Mouse (Mus musculus) liver, embryonic 12.5 days (tissue): ENCODE data around the gene Cdk8. TPM values are rescaled to one million over a fixed set of nuclear protein-coding genes. Genes with fewer than 3 reads are reported as not detected.
A peak's percentile ranks its signal among the peaks of the same experiment; 100 is the strongest.
"Not testable (repeated sequence)": the region's sequence is repeated elsewhere in the genome, so short reads cannot be mapped to it uniquely, and the experiment has no call there.

Experiments
- ATAC-seq: fragments of 200-750 bp; cut with Nextera tagmentation; 2 replicates; pipeline ENCODE4 v1.8.0; 2017; ENCODE audit warnings: moderate number of reproducible peaks, mild to moderate bottlenecking, moderate library complexity
- H3K27ac ChIP-seq: fragments of 300-500 bp; sonication (generic); 2 replicates; pipeline ENCODE4 v1.5.1; 2016; ENCODE audit warnings: mild to moderate bottlenecking
- H3K27me3 ChIP-seq: fragments of 300-500 bp; sonication (generic); replicated peaks from 2 replicates; pipeline ENCODE4 v1.6.1; 2016; ENCODE audit warnings: mild to moderate bottlenecking, moderate library complexity
- H3K36me3 ChIP-seq: fragments of 300-500 bp; sonication (generic); 2 replicates; pipeline ENCODE4 v1.6.1; 2016; ENCODE audit warnings: mild to moderate bottlenecking, moderate library complexity
- H3K4me1 ChIP-seq: fragments of 300-500 bp; sonication (generic); 2 replicates; pipeline ENCODE4 v1.6.1; 2016
- H3K4me2 ChIP-seq: fragments of 300-500 bp; sonication (generic); 2 replicates; pipeline ENCODE4 v1.6.1; 2016; ENCODE audit warnings: mild to moderate bottlenecking, moderate library complexity
- H3K4me3 ChIP-seq: fragments of 300-500 bp; sonication (generic); 2 replicates; pipeline ENCODE4 v1.5.1; 2016; ENCODE audit warnings: mild to moderate bottlenecking, moderate library complexity
- H3K9ac ChIP-seq: fragments of 300-500 bp; sonication (generic); 2 replicates; pipeline ENCODE4 v1.6.1; 2016; ENCODE audit warnings: mild to moderate bottlenecking, moderate library complexity
- H3K9me3 ChIP-seq: fragments of 300-500 bp; sonication (generic); replicated peaks from 2 replicates; pipeline ENCODE4 v1.6.1; 2016; ENCODE audit warnings: mild to moderate bottlenecking, moderate library complexity
- WGBS: fragments of 180-500 bp; shearing (Covaris S2); methylation state at CpG from one replicate; pipeline ENCODE4 v1.1.7; 2016; ENCODE audit not compliant: insufficient replicate concordance; 5-methylcytosine and 5-hydroxymethylcytosine counted together
- polyA plus RNA-seq: library from polyadenylated mRNA; unstranded; fragments of >200 nt; fragmentation: Nextera tagmentation; extraction: Ambion mirVana; gene quantifications from 2 replicates; pipeline ENCODE4 v1.2.1, GENCODE M21; 2016

Cdk8 gene
- polyA plus RNA-seq, result 30.7 and 32.5 TPM in 2 replicates

DNA sequence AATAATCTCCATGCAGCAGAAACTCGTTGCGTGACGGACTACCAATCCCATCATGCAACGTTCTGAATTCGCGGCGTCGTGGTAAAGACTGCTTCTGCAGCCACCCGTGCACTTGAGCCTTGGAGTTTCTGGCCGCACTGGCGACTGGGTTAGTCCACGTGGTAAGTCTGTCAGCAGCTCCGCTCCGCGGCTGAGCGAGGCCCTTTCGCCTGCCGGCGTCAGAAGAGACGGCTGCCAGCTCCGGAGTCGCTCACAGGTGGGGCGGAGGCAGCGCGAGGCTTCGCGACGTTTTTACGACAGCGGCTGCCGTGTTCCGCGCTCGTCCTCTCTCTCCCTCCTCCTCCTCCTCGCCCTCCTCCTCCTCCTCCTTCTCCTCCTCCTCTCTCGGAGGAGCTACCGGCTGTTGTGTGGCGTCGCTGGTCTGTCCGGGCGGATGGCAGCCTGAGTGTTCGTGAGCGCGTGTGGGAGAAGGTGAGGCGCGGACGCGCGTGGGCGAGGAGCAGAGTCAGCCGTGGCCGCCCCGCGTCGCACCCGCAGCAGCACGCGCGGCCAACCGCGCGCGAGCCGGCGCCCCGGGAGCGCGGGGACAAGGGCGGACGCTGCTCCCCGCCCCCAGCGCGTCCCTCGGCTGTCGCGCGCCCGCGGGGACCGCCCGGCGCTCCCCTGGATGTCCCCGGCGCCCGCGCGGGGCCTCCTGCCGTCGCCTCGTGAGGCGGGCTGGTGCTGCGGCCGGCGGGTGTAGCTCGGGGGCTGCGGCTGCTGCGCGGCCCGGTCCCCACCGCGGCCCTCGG, at the start of gene Cdk8:
Gene Cdk8, plus strand, starts transcription at position 367 of the 791 bp plus-strand sequence.
- Histone ChIP-seq H3K4me2 (peak within 1 kb of the TSS; percentile 79), H3K36me3 (peaks cover 7% of the 10 kb centered on the region; the same call in 1 of the 2 replicates), H3K4me1 (peaks cover 44% of the 10 kb centered on the region), H3K4me3 (peak within 1 kb of the TSS; percentile 79), H3K9me3 (no peaks in the 10 kb centered on the region), H3K9ac (peak within 1 kb of the TSS; percentile 88), H3K27me3 (no peaks in the 10 kb centered on the region), H3K27ac (peak within 1 kb of the TSS; percentile 99)
- peak; percentile 89 for ATAC-seq
- WGBS, result under 1% methylated on average over 93 of the region's 102 CpGs

DNA sequence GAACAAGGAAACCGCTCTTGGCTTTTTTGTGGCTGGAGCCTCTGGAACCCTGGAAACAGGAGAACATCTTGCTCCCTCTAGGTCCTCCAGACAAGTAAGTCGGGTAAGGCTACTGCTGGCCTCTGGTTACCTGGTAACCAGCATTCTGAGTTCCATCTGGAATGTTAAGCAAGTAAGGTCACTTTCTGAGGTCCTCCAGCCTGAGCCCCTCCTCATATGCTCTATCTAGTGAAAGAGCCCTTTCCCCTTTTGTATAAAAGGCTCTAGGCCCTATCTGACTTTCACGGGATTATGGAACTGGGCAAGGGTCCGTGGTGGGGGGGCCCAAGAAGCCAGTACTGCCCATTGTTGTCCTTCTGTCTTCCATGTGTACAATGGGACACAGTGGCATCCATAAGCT, 45.8 kb upstream of the Cdk8 start, which contains the start of gene 1700001J03Rik:
Gene 1700001J03Rik, minus strand, starts transcription at position 101 of the 400 bp plus-strand sequence.
- not testable (repeated sequence) for H3K4me2 ChIP-seq, H3K27me3 ChIP-seq, ATAC-seq, H3K9ac ChIP-seq, H3K27ac ChIP-seq, H3K4me1 ChIP-seq, H3K4me3 ChIP-seq, H3K9me3 ChIP-seq, H3K36me3 ChIP-seq
- 62% methylated on average over 4 of the region's 4 CpGs for WGBS

DNA sequence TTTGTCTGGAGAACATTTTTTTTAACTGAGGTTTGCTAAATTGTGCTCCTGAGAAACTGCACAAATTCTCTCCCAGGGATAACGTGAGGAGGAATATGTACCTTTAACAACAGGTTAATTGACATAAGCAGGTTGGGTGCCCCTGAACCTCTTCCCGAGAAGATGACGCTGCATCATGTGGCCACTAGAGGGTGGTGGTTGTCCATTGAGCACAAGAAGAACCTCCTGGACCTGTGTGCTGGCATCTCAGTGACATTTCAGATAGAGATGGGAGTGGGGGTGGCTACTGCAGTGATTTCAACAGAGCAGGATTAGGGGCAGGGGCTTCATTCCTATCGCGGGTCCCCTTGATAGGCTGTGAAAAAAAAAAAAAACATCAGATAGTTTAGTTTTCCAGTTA, 43.6 kb upstream of the Cdk8 start:
- H3K27ac ChIP-seq, ATAC-seq, H3K36me3 ChIP-seq, H3K9ac ChIP-seq, H3K9me3 ChIP-seq, H3K4me2 ChIP-seq, H3K27me3 ChIP-seq, H3K4me3 ChIP-seq, H3K4me1 ChIP-seq: not testable (repeated sequence)
- WGBS, result 10% methylated on average over 5 of the region's 5 CpGs

DNA sequence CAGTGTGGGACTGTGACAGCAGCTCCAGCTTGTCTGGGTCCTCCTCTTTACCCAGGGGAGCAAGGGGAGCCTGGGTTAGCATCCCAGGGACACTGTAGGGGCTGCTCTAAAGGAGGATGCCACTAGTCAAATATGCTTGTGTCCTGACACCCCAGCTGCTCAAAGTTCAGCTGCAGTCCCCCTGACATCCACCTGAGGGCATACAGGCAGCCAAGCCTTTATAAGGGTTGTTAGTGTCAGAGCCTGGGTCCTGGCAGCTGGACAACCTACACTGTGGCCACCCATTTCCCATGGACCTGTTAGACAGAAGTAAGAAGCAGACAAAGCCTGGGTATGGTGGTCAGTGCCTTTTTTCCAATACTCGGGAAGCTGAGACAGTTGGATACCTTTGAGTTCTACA, 42.9 kb upstream of the Cdk8 start:
- Histone ChIP-seq H3K9me3 (no peaks in the 10 kb centered on the region), H3K4me3 (no peak overlapping the region), H3K9ac (no peak overlapping the region), H3K27me3 (no peaks in the 10 kb centered on the region), H3K36me3 (no peaks in the 10 kb centered on the region), H3K27ac (no peak overlapping the region), H3K4me2 (no peak overlapping the region), H3K4me1 (no peaks in the 10 kb centered on the region)
- 52% methylated on average over 1 of the region's 1 CpGs for WGBS
- ATAC-seq, result no peak

DNA sequence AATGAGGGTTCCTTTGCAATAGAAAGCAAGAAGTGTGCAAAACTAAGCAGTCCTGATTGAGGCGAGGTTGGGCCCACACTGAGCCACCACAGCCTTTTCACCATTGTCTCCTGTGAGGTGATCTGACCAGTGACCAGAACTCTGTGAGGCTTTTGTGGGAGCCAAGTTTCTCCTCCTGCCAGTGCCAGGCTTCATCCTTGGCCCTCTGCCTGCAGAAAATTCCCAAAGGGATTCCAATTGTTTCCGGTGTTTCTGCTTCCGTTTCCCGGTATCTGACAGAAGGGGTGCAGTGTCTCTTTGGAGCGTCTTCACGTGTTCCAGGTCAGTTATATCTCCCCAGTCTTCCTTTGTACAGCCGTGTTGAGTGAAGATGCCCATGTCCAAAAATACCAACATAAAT, 42.3 kb upstream of the Cdk8 start:
- no peak overlapping the region for H3K27ac ChIP-seq
- H3K4me3 ChIP-seq, result no peak overlapping the region
- no peaks in the 10 kb centered on the region for H3K4me1 ChIP-seq
- no peak overlapping the region for H3K4me2 ChIP-seq
- H3K36me3 ChIP-seq, result no peaks in the 10 kb centered on the region
- WGBS, result 87% methylated on average over 7 of the region's 7 CpGs
- ATAC-seq, result no peak
- H3K9me3 ChIP-seq, result no peaks in the 10 kb centered on the region
- no peaks in the 10 kb centered on the region for H3K27me3 ChIP-seq
- H3K9ac ChIP-seq, result no peak overlapping the region

DNA sequence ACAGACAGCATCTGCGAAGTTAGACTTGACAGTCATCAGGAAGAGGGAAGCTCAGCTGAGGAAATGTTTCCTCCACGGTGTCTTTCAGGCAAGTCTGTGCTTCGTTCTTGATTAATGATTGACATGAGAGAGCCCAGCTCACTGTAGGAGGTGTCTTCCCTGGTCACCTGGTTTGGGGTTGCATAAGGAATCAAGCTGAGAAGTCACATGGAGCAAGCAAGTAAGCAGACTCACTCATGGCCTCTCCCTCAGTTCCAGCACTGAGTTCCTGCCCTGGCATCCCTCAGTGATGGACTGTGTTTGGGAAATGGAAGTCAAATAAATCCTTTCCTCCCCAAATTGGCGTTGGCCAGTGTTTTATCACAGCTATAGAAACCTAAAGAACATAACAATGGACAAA, 40.9 kb upstream of the Cdk8 start:
- H3K27me3 ChIP-seq, result no peaks in the 10 kb centered on the region
- H3K27ac ChIP-seq, result no peak overlapping the region
- 39% methylated on average over 4 of the region's 4 CpGs for WGBS
- no peak overlapping the region for H3K4me3 ChIP-seq
- H3K36me3 ChIP-seq, result no peaks in the 10 kb centered on the region
- no peak for ATAC-seq
- no peak overlapping the region for H3K4me2 ChIP-seq
- no peaks in the 10 kb centered on the region for H3K4me1 ChIP-seq
- H3K9me3 ChIP-seq, result no peaks in the 10 kb centered on the region
- H3K9ac ChIP-seq, result no peak overlapping the region

DNA sequence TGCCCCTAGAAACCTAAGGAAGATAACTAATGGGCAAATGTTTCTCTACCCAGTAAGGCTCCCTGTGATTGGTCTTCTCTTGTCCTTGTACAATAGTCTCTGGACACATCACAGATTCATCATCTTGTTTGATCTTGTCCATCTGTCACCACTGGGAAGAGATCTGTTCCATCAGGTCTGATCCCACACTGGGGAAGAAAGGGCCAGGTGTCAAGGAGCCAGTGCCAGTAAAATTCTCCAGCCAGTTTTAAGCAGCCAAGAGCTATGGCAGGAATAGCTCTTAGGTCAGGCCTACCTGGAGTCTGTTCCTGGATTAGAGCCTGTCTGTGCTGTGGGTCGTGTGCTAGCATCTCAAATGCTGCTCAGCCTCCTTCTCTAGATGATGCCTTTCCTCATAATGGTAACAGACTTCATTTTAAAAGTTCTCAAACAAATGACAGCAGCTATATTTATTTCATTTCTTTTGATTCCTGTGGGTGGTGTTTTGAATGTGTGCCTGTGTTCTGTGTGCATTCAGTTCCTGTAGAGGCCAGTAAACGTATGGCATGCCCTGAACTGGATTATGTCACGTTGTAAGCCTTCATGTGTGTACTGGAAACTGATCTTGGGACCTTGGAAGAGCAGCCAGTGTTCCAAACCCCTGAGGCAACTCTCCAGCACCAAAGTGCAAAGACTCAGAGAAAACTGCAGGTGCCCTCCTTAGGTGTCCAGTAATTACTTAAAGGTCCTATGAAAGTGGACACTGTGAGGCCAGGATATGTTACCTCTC, 40.3 kb upstream of the Cdk8 start:
- Histone ChIP-seq H3K9ac (no peak overlapping the region), H3K27me3 (no peaks in the 10 kb centered on the region), H3K36me3 (no peaks in the 10 kb centered on the region), H3K9me3 (no peaks in the 10 kb centered on the region), H3K4me2 (no peak overlapping the region), H3K4me1 (no peaks in the 10 kb centered on the region), H3K4me3 (no peak overlapping the region), H3K27ac (no peak overlapping the region)
- 35% methylated on average over 3 of the region's 3 CpGs for WGBS
- ATAC-seq, result no peak

DNA sequence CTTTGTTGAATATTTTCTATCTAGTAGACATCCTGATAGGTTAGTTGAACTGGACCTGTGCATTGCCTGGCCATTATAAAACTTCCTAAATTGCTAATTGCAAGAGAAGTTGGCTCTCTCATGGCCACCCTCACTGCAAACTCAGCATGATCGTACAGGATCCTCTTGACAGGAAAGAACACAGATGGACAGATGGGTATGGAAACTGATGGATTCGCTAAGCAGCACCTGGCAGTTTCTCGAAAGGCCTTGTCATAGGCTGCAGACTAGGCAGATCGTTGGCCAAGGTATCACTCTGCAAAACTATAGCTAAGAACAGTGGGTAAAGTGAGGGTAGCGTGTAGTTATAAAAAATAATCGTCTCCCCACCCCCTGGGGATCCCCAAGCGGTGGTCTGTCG, 37.7 kb upstream of the Cdk8 start:
- no peak overlapping the region for H3K27ac ChIP-seq
- no peak for ATAC-seq

DNA sequence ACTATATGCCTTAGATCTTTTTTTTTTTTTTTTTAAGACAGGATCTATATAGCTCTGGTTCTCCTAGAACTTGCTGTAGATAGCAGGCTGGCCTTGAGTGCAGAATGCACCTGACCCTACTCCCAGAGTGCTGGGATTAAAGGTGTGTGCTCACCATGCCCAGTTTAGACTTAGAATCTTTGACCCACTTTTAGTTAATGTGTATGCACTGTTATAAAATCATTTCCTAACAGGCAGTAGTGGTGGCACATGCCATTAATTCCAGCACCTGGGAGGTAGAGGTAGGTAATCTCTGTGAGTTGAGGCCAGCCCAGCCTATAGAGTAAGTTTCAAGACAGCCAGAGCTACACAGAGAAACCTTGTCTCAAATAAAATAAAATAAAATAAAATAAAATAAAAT, 32.0 kb upstream of the Cdk8 start:
- Histone ChIP-seq H3K4me2 (no peak overlapping the region), H3K9me3 (0 out of 2 replicates have a peak, but pooled peaks cover 7% of the 10 kb centered on the region), H3K27ac (no peak overlapping the region), H3K4me1 (no peaks in the 10 kb centered on the region), H3K9ac (no peak overlapping the region), H3K4me3 (no peak overlapping the region), H3K27me3 (no peaks in the 10 kb centered on the region), H3K36me3 (peaks cover 21% of the 10 kb centered on the region)
- ATAC-seq, result no peak

More for the DNA sequence above, 37.7 kb upstream of the Cdk8 start:
- Histone ChIP-seq H3K36me3 (no peaks in the 10 kb centered on the region), H3K4me2 (no peak overlapping the region), H3K4me1 (no peaks in the 10 kb centered on the region), H3K27me3 (no peaks in the 10 kb centered on the region), H3K9me3 (no peaks in the 10 kb centered on the region), H3K4me3 (no peak overlapping the region), H3K9ac (no peak overlapping the region)
- WGBS, result 65% methylated on average over 8 of the region's 8 CpGs

DNA sequence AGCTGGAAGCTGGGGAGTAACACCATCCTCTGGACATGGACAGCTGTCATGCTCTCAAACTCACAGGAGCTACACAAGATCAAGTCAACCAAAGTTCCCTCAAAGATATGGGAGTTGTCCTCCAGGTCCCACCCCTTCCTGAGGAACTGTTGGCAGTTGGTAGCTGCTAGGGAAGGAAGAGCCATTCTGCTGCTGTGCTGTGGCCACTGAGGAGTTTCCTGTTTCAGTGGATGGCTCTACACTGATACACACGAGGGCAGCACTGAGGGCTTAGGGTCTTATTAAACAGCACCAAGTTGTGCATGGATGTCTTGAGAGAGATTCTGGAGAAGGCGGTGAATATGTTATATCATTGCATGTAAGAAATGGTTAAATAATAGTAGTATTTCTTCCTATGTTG, 31.5 kb upstream of the Cdk8 start:
- Histone ChIP-seq H3K4me3 (no peak overlapping the region), H3K27me3 (no peaks in the 10 kb centered on the region), H3K36me3 (peaks cover 26% of the 10 kb centered on the region), H3K4me2 (no peak overlapping the region), H3K27ac (no peak overlapping the region), H3K9me3 (0 out of 2 replicates have a peak, but pooled peaks cover 7% of the 10 kb centered on the region), H3K9ac (no peak overlapping the region), H3K4me1 (no peaks in the 10 kb centered on the region)
- no peak for ATAC-seq
- 47% methylated on average over 2 of the region's 2 CpGs for WGBS

DNA sequence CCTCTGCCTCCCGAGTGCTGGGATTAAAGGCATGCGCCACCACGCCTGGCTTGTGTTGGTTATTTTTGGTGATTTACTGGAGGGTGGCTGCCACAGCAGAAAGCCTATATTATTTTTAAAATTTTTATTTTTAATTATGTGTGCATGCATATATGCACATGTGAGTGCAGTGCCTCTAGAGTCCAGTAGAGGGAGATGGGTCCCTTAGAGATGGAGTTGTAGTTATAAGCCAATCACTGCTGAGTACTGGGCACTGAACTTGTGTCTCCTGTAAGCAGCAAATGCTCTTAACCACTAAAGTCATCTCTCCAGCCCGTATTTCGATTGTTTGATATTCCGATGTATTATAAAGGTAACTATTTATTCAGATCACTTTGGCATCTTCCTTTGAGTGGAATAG, 30.4 kb upstream of the Cdk8 start:
- no peaks in the 10 kb centered on the region for H3K27me3 ChIP-seq
- H3K9me3 ChIP-seq, result 0 out of 2 replicates have a peak, but pooled peaks cover 7% of the 10 kb centered on the region
- no peak overlapping the region for H3K27ac ChIP-seq
- no peak overlapping the region for H3K4me2 ChIP-seq
- no peak overlapping the region for H3K9ac ChIP-seq
- ATAC-seq, result no peak
- 91% methylated on average over 6 of the region's 6 CpGs for WGBS
- H3K4me1 ChIP-seq, result no peaks in the 10 kb centered on the region
- no peak overlapping the region for H3K4me3 ChIP-seq
- H3K36me3 ChIP-seq, result peaks cover 36% of the 10 kb centered on the region

DNA sequence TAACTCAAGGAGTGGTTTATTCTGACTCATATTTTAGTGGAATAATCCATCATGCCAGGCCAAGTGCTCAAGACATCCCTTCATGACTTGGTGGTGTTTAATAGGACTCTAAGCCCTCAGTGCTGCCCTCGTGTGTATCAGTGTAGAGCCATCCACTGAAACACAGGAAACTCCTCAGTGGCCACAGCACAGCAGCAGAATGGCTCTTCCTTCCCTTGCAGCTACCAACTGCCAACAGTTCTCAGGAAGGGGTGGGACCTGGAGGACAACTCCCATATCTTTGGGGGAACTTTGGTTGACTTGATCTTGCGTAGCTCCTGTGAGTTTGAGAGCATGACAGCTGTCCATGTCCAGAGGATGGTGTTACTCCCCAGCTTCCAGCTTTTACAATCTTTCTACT, 27.1 kb upstream of the Cdk8 start:
- no peak overlapping the region for H3K27ac ChIP-seq
- 0 out of 2 replicates have a peak, but pooled peaks cover 7% of the 10 kb centered on the region for H3K9me3 ChIP-seq
- no peak overlapping the region for H3K9ac ChIP-seq
- H3K4me1 ChIP-seq, result no peaks in the 10 kb centered on the region
- peaks cover 70% of the 10 kb centered on the region for H3K36me3 ChIP-seq
- ATAC-seq, result no peak
- no peak overlapping the region for H3K4me3 ChIP-seq
- H3K27me3 ChIP-seq, result no peaks in the 10 kb centered on the region
- H3K4me2 ChIP-seq, result no peak overlapping the region
- WGBS, result 45% methylated on average over 2 of the region's 2 CpGs
